Mouse (Mus musculus) fibroblast of lung, adult 2 months (primary cell): ENCODE data around the gene Fam221b.

Source experiments
- DNase-seq: peaks from one replicate; pipeline ENCODE4 v3.0.0-alpha.2; 2011; ENCODE audit warnings: low read depth

Gene Fam221b

DNA sequence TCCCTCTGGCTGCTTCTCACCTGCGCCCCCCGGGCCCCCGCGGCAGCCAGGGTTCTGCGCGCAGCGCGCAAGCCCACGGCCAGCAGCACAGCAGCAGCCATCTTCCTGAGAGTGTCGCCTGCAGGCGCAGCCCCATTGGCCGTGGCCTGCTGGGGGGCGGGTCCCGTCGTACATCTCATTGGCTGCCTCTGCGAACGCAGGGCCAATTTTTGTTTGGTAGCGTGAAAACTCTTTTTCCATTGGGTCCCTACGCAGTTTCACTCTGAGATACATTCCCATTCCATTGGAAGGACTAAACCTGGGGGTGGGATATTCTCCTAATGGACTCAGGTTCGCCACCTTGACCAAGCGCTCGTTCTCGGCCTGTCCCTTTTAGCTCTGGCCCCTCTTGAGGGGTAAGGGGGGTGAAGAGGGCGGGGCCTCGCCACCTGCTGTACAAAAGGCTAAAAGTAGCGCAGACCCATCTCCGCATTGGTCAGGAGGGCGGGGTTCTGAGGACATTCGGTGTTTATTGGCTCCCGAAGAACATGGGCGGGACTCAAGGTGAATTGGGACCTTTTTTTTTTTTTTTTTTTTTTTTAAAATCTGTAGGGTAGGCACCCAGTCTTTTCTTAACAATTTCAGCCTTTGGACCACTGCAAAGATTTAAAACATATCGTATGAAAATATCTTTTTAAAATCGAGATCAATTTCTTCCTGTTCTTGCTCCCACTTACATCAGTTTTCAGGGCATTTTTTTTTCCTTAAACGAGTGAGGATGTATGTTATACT lies 12.4 kb downstream of the Fam221b start, which contains the start of gene Hint2:
Gene Hint2 (minus strand): TSS at position 128 of the 771 bp plus-strand sequence.
- DNase-seq: peak; percentile 95

DNA sequence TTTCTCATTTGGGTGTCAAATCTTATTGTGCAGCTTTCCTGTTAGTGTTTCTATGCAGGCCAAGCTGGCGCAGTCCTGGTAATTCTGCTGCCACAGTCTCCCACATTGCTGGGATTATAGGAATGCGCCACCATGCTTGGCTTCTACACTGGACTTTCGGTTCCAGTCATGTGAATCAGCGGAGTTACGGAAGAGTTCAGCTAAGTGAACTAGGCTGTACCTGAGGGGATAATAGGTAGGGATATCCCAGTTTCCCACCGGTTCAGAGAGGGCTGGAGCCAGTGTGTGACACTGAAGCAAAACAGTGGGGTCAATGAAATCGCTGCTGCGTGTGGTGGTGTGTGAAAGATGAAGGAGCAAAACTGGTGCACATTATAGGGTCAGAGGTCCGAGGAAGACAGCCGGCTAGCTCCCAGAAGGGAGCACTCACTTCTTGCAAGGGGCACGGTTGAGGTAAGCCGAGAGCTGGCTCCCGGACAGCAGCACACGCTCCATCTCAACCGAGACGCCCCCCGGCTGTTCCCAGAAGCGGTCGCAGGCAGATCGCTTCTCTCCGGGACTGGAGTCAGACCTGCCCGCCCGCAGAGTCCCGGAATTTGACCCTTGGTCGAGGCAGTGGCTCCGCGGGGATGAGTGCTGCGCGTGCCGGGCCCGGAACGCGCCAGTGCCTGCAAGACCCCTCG lies 13.1 kb downstream of the Fam221b start:
- DNase-seq: no peak

- DNase-seq: no peak
Measured at GRCm38 (mm10) chr4:43653161-43654015, 15.6 kb downstream of the Fam221b start, which contains the start of gene Spag8. Gene Spag8, minus strand, starts transcription at chr4:43653594.

GRCm38 (mm10) chr4:43652726-43653125 lies 16.2 kb downstream of the Fam221b start:
- no peak for DNase-seq

DNA sequence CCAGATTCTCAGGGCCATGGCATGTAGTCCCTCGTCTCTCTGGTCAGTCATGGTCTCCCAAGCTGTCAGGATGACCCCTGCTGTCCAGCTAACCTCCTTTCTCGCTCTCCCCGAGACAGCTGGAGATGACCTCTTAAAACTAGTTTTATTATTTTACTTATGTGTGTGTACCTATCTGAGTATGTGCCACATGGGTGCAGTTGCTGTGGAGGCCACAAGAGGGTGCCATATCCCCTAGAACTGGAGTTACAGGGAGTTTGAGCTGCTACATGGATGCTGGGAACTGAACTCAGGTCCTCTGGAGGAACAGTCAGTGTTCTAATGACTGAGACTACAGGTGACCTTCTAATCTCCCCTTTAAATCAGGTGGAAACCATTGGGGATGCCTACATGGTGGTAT lies 19.2 kb downstream of the Fam221b start:
- DNase-seq: no peak

- DNase-seq: no peak
Measured at GRCm38 (mm10) chr4:43640491-43640890, 28.5 kb downstream of the Fam221b start.

- no peak for DNase-seq
Measured at GRCm38 (mm10) chr4:43640076-43640475, 28.9 kb downstream of the Fam221b start.

- no peak for DNase-seq
Measured at GRCm38 (mm10) chr4:43636751-43637150, 32.2 kb downstream of the Fam221b start.

- DNase-seq: no peak
Measured at GRCm38 (mm10) chr4:43634621-43635374, 34.1 kb downstream of the Fam221b start.

- no peak for DNase-seq
Measured at GRCm38 (mm10) chr4:43633736-43634135, 35.2 kb downstream of the Fam221b start.

DNA sequence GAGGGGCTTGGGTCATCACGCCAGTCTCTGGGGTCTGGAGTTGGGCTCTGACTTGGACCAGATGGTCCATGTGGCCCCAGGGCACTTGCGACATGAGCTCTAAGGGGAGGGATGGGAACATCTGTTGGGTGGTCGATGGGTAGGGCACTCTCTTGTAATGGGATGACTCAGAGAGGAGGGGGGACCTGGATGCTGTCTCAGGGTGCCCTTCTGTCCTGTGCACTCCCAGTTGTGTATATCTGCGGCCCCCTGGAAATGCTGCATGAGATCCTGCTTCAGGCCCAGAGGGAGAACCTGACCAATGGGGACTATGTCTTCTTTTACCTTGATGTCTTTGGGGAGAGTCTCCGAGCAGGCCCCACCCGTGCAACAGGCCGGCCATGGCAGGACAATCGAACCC lies 35.6 kb downstream of the Fam221b start:
- no peak for DNase-seq

DNA sequence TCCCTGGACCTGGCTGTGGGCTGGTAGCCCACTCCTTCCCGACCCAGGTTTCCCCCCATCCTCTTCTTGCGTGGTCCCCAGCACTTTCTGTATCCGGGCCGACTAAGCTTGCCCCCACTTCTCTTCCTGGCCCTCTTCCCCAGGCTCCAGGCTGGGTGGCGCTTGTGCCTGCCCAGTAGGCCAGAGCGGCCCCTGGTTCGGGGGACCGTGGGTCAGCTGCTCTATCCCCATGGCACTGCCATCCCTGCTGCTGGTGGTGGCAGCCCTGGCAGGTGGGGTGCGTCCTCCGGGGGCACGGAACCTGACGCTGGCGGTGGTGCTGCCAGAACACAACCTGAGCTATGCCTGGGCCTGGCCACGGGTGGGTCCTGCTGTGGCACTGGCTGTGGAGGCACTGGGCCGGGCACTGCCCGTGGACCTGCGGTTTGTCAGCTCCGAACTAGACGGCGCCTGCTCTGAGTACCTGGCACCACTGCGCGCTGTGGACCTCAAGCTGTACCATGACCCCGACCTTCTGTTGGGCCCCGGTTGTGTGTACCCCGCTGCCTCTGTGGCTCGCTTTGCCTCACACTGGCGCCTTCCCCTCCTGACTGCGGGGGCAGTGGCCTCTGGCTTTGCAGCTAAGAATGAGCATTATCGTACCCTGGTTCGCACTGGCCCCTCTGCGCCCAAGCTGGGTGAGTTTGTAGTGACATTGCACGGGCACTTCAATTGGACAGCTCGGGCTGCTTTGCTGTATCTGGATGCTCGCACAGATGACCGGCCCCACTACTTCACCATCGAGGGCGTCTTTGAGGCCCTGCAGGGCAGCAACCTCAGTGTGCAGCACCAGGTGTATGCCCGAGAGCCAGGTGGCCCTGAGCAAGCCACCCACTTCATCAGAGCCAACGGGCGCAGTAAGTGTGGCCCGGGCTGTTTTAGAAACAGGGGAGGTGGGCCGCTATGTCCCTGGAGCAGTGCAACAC lies 36.7 kb downstream of the Fam221b start:
- DNase-seq: no peak

DNA sequence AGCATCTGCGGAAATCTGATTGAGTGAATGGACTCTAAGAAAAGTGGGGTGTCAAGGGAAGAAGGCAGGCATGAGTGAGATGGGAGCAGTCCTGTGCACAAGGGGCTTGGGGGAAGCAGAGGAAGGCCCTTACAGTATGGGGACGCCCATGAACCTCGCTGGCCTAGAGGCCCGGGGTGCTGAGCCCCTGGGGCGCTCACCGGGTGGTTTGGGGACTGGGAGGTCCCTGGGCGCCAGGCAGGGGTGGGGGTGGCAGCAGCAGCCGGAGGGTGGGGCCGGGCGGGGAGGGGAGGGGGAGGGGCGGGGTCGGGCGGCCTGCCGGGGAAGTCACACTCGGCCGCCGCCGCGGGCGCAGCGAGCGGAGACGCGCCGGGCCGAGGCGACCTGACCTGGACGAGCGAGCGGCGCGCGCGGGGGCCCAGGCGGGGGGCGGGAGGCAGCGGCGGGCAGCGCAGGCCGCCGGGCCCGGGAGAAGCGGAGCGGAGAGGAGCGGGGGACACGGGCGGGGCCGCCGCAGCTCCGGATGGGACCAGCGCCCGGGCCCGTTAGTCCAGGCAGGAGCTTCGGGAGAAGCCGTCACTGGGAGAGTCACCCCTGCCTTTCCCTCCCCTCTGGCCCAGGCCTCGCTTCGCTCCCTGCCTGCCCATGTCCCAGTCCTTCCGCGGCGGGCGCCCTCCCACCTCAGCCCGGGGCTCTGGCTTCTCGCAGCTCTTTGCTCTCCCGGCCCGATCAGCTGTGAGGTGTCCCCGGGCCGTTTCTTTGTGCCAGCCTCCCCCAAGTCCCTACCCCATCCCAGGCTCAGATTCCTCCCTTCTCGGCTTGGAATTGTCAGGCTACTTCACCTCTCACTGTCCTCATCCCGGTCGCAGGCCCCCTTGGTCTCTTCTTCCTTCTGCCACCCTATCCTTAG lies 37.6 kb downstream of the Fam221b start, which contains the start of gene Npr2:
Gene Npr2 (plus strand): TSS at position 890 of the 910 bp plus-strand sequence.
- no peak for DNase-seq

DNA sequence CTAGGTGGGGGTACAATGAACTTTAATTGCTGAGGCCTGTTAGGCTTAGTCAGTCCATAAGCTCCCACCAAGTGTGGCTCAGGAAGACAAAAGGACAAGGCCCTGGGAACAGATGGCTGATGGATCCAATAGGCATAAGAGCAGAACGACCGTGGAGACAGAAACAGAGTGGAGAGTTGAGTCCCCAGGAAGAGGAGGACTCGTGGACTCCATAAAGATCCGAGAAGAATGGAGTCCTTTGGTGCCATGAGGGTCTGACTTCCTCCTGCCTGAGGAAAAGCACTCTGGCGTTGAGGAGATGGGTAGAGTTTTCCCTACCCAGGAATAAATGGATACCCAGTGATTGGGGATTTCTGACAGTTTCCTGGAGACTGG lies 38.3 kb downstream of the Fam221b start:
- no peak for DNase-seq

GRCm38 (mm10) chr4:43630030-43630581 lies 38.8 kb downstream of the Fam221b start:
- peak; percentile 54 for DNase-seq

GRCm38 (mm10) chr4:43629106-43629817 lies 39.7 kb downstream of the Fam221b start:
- no peak for DNase-seq

- DNase-seq: no peak
Measured at GRCm38 (mm10) chr4:43620146-43620778, 48.7 kb downstream of the Fam221b start.
